Mouse (Mus musculus) liver, adult 2 months (tissue): ENCODE results near the gene Esrp2.

ENCODE experiments used
- CTCF ChIP-seq: fragments of 200-500 bp; IDR thresholded peaks from 2 replicates; pipeline ENCODE4 v1.5.1; 2011; ENCODE audit warnings: low read depth, low read length, control low read depth
- POLR2A ChIP-seq: fragments of 200-500 bp; IDR thresholded peaks from 2 replicates; pipeline ENCODE4 v1.6.1; 2011; ENCODE audit warnings: low read length, control low read depth; ENCODE audit not compliant: insufficient read depth; ENCODE audit errors: extremely low read depth

DNA sequence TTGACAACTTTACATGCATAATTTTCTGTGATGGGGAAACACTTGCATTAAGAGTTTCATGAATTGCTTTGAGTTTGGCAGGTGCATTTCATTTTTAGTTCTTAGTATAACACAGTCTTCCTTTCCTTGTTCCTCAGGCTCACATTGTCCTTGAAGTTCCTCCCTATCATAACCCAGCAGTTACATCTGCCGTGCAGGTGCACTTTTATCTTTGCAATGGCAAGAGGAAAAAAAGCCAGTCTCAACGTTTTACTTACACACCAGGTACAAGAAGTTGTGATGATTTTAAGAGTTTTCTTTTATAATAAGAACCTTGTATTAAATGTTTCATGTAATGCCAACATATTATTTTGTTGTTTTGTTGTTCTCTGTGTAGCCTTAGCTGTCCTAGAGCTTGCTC lies 32.9 kb downstream of the Esrp2 start:
- TF ChIP-seq CTCF = no peak
- no peak for TF ChIP-seq POLR2A
